Mouse (Mus musculus) hindbrain, embryonic 15.5 days (tissue): ENCODE measurements at regions not wholly inside any gene's neighbourhood (a gene's known extent, or its start where the extent isn't known, plus 50 kb on each side); places are given as distances from the start of the nearest gene placed in this dataset.

ENCODE experiments used
- ATAC-seq: fragments of 200-750 bp; cut with Nextera tagmentation; 2 replicates; pipeline ENCODE4 v1.8.0; 2017; ENCODE audit warnings: low read depth, moderate number of reproducible peaks, moderate TSS enrichment; ENCODE audit not compliant: low FRiP score
- H3K27ac ChIP-seq: fragments of 300-500 bp; sonication (generic); replicated peaks from 2 replicates; pipeline ENCODE4 v1.5.1; 2015; ENCODE audit warnings: mild to moderate bottlenecking, inconsistent platforms
- H3K27me3 ChIP-seq: fragments of 300-500 bp; sonication (generic); 2 replicates; pipeline ENCODE4 v1.6.1; 2015; ENCODE audit warnings: control low read depth, inconsistent platforms
- H3K36me3 ChIP-seq: fragments of 300-500 bp; sonication (generic); 2 replicates; pipeline ENCODE4 v1.6.1; 2015; ENCODE audit warnings: control low read depth, inconsistent platforms
- H3K4me1 ChIP-seq: fragments of 300-500 bp; sonication (generic); replicated peaks from 2 replicates; pipeline ENCODE4 v1.6.1; 2015; ENCODE audit warnings: control low read depth, inconsistent platforms
- H3K4me2 ChIP-seq: fragments of 300-500 bp; sonication (generic); 2 replicates; pipeline ENCODE4 v1.6.1; 2015; ENCODE audit warnings: moderate library complexity, mild to moderate bottlenecking, inconsistent platforms
- H3K4me3 ChIP-seq: fragments of 300-500 bp; sonication (generic); 2 replicates; pipeline ENCODE4 v1.5.1; 2015; ENCODE audit warnings: mild to moderate bottlenecking, inconsistent platforms
- H3K9ac ChIP-seq: fragments of 300-500 bp; sonication (generic); 2 replicates; pipeline ENCODE4 v1.6.1; 2015; ENCODE audit warnings: inconsistent platforms
- H3K9me3 ChIP-seq: fragments of 300-500 bp; sonication (generic); 2 replicates; pipeline ENCODE4 v1.6.1; 2016; ENCODE audit warnings: control low read depth, inconsistent platforms
- WGBS: fragments of 180-500 bp; shearing (Covaris S2); methylation state at CpG from one replicate; pipeline ENCODE4 v1.1.7; 2015; 5-methylcytosine and 5-hydroxymethylcytosine counted together

DNA sequence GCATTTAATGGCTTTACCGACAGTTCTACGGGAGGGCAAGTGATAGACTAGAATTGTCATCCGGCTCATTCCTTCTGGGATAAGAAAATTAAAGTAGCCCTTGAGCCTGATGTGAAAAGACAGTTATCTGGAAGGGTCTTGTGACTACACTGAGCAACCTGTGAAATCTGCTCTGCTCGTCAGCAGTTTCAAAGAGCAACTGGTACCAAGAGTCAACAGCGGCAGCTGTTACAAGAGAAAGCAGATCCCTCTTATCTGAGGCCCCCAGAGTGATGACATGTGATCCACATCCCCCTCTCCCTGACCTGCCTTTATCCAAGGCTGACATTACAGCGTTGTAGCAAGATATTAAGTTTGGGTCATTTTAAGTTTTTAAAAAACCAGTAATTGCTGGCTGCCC is 52.6 kb upstream of the Unc13c start:
- Histone ChIP-seq H3K4me1 (no peaks in the 10 kb centered on the region), H3K9ac (no peak overlapping the region), H3K27me3 (no peaks in the 10 kb centered on the region), H3K4me2 (no peak overlapping the region), H3K9me3 (no peaks in the 10 kb centered on the region), H3K4me3 (no peak overlapping the region), H3K27ac (no peak overlapping the region), H3K36me3 (no peaks in the 10 kb centered on the region)
- ATAC-seq = no peak
- 37% methylated on average over 6 of the region's 6 CpGs for WGBS

GRCm38 (mm10) chr9:74023922-74024321 is 55.2 kb upstream of the Unc13c start:
- Histone ChIP-seq H3K4me2 (no peak overlapping the region), H3K36me3 (no peaks in the 10 kb centered on the region), H3K27ac (no peak overlapping the region), H3K4me3 (no peak overlapping the region), H3K9ac (no peak overlapping the region), H3K9me3 (no peaks in the 10 kb centered on the region), H3K4me1 (no peaks in the 10 kb centered on the region), H3K27me3 (no peaks in the 10 kb centered on the region)
- WGBS = 72% methylated on average over 3 of the region's 3 CpGs
- ATAC-seq = no peak

GRCm38 (mm10) chr9:74026131-74026530 is 57.4 kb upstream of the Unc13c start:
- Histone ChIP-seq H3K27me3 (no peaks in the 10 kb centered on the region), H3K36me3 (no peaks in the 10 kb centered on the region), H3K4me3 (no peak overlapping the region), H3K27ac (no peak overlapping the region), H3K4me2 (no peak overlapping the region), H3K4me1 (no peaks in the 10 kb centered on the region), H3K9me3 (no peaks in the 10 kb centered on the region), H3K9ac (no peak overlapping the region)
- WGBS = 34% methylated on average over 3 of the region's 3 CpGs
- ATAC-seq = no peak

DNA sequence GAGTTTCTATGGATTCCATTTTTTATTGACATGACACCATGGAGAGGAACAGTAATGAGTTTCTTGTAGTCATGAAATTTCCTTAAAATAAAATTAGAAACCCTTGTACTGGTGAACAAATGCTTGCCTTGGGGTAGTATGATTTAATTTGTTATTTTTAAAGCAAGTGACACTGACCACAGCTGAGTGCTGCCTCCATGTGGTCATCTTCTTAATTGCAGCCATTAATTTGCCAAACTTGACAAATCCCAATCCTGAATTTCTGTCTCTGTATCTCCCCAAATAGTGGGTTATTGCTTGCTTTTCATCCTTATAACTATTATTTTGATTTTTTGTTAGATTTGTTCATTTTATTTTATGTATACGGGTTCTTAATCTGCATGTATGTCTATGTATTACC is 59.7 kb upstream of the Unc13c start:
- no peak overlapping the region for H3K4me2 ChIP-seq
- no peaks in the 10 kb centered on the region for H3K4me1 ChIP-seq
- H3K4me3 ChIP-seq = no peak overlapping the region
- WGBS = 52% methylated on average over 1 of the region's 1 CpGs
- no peaks in the 10 kb centered on the region for H3K36me3 ChIP-seq
- no peak overlapping the region for H3K27ac ChIP-seq
- H3K9me3 ChIP-seq = no peaks in the 10 kb centered on the region
- no peak for ATAC-seq
- H3K27me3 ChIP-seq = no peaks in the 10 kb centered on the region
- no peak overlapping the region for H3K9ac ChIP-seq

- no peak overlapping the region for H3K9ac ChIP-seq
- H3K36me3 ChIP-seq = no peaks in the 10 kb centered on the region
- no peak overlapping the region for H3K4me2 ChIP-seq
- no peaks in the 10 kb centered on the region for H3K27me3 ChIP-seq
- no peaks in the 10 kb centered on the region for H3K9me3 ChIP-seq
- H3K4me1 ChIP-seq = no peaks in the 10 kb centered on the region
- H3K4me3 ChIP-seq = no peak overlapping the region
- WGBS = 63% methylated on average over 3 of the region's 3 CpGs
- ATAC-seq = peak; percentile 45; the same call in 1 of the 2 replicates
- no peak overlapping the region for H3K27ac ChIP-seq
Observed at GRCm38 (mm10) chr9:74045936-74046335, 64.2 kb upstream of the Wdr72 start.

DNA sequence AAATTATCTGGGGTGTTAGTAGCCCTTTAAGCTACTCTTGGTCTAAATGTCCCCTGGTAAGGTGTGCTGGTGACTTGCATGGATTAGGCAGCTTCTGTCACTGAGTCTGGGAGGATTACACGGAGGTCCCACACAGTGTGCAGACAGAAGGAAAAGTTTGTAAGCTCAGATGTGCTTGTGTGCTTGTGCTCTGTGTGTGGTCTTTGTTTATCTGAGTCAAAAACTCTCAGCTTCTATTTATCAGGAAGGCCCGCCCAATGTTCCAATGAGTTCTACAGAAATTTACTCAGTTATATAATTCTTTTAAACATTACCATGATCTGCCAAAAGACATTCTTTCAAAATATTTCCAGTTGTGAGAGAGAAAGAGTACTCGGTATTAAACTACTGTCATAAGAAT is 60.4 kb upstream of the Wdr72 start:
- ATAC-seq = no peak
- Histone ChIP-seq H3K4me1 (no peaks in the 10 kb centered on the region), H3K36me3 (no peaks in the 10 kb centered on the region), H3K9ac (no peak overlapping the region), H3K9me3 (no peaks in the 10 kb centered on the region), H3K27me3 (no peaks in the 10 kb centered on the region), H3K27ac (no peak overlapping the region), H3K4me3 (no peak overlapping the region), H3K4me2 (no peak overlapping the region)
- 67% methylated on average over 3 of the region's 3 CpGs for WGBS

- H3K4me3 ChIP-seq = no peak overlapping the region
- no peaks in the 10 kb centered on the region for H3K9me3 ChIP-seq
- H3K4me1 ChIP-seq = peaks cover 16% of the 10 kb centered on the region
- 0 out of 2 replicates have a peak overlapping the region, but pooled peaks have one; percentile 11 for H3K4me2 ChIP-seq
- H3K9ac ChIP-seq = no peak overlapping the region
- H3K36me3 ChIP-seq = no peaks in the 10 kb centered on the region
- H3K27ac ChIP-seq = peak overlapping the region; percentile 53
- 28% methylated on average over 5 of the region's 5 CpGs for WGBS
- H3K27me3 ChIP-seq = no peaks in the 10 kb centered on the region
- ATAC-seq = peak; percentile 78; the same call in 1 of the 2 replicates
Observed at GRCm38 (mm10) chr9:74056709-74057108, 53.4 kb upstream of the Wdr72 start.

DNA sequence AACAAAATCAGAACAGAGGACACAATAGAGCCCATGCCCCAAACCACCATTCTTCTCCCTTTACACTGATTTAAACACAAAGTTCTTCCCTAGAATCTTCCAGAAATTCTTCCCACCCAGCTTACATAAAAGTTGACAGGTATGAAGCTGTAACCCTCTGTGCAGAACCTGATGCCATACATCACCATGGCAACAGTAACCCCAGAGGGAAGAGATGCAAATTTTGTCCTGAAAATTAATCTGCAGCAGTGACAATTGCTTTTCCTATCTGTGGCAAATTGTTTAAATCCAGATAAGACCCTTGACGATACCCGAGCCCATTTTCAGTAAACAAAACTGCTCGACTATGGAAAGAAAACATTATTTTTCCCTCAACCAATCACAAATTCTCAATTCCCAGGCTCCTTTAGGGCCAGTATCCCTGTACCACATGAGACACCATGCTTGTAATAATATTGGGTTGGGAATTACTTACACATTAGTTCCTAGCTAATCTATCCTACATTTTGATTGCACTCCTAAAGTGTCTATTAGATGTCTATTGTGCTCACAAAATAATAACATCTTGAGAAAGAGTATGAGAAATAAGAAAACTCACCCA is 52.6 kb upstream of the Wdr72 start:
- Histone ChIP-seq H3K9ac (no peak overlapping the region), H3K27ac (peak overlapping the region; percentile 63), H3K36me3 (no peaks in the 10 kb centered on the region), H3K4me3 (no peak overlapping the region), H3K4me1 (peaks cover 16% of the 10 kb centered on the region), H3K9me3 (no peaks in the 10 kb centered on the region), H3K4me2 (no peak overlapping the region), H3K27me3 (no peaks in the 10 kb centered on the region)
- WGBS = 23% methylated on average over 3 of the region's 3 CpGs
- ATAC-seq = peak; percentile 77

DNA sequence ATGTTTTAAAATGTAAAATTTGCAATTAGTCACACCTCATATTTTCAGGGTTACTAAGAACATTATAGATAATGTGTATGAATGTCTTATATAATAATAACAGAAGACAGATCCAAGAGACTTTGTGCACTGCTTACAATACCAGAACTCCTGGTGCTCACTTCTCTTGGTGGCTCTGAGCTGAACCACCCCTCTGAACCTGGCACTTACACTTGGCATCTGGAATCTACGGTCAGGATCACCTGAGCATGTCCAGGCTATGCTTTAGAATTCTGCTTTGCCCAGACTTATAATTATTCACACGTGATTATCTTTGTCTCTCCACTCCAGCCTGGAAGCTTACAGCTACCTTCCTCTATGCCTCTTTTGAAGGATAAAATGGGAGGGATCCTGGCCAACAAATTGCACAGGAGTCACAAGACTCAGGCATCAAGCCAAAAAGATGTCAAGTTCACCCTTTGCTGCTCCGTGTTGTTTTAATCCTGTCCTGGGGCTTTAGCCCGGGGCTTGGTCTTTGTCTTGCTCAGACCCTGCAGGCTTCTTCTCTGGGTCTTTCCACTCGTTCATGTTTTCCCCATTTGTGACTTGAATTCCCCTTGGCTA is 51.8 kb upstream of the Wdr72 start:
- Histone ChIP-seq H3K4me3 (no peak overlapping the region), H3K27ac (peak overlapping the region; percentile 63), H3K4me1 (peaks cover 16% of the 10 kb centered on the region), H3K36me3 (no peaks in the 10 kb centered on the region), H3K4me2 (no peak overlapping the region), H3K9me3 (no peaks in the 10 kb centered on the region), H3K9ac (no peak overlapping the region), H3K27me3 (no peaks in the 10 kb centered on the region)
- WGBS = 46% methylated on average over 5 of the region's 5 CpGs
- ATAC-seq = no peak
